Mouse (Mus musculus): Measurements from ENCODE around the gene Psd.

- TF ChIP-seq EP300 (IDR thresholded peaks at IDR 0.05; ENCODE audit: low read depth) (no peak), CTCF (IDR thresholded peaks at IDR 0.05; ENCODE audit: low read depth) (no peak)
These were observed 4.6 kb downstream of the Psd start for GRCm38 (mm10) chr19:46322144-46322995.
